Mouse (Mus musculus) CH12.LX (cell line): ENCODE data around the gene Ntm. TPM values are rescaled to one million over a fixed set of nuclear protein-coding genes. Genes with fewer than 3 reads are reported as not detected.

Experiments used
- DNase-seq: peaks from one replicate; pipeline ENCODE4 v3.0.0-alpha.2; 2013; ENCODE audit errors: extremely low read depth
- H3K27ac ChIP-seq: 2 replicates; pipeline ENCODE4 v1.5.1; 2012; ENCODE audit warnings: low read depth, mild to moderate bottlenecking, control low read depth, moderate library complexity; ENCODE audit not compliant: insufficient read depth
- H3K27me3 ChIP-seq: replicated peaks from 2 replicates; pipeline ENCODE3; 2012; ENCODE audit warnings: inconsistent platforms
- H3K36me3 ChIP-seq, 2 experiments: replicated peaks in 1 of 2; 2 replicates each; pipeline versions ENCODE3 to v1.6.1; 2012; ENCODE audit warnings: inconsistent platforms in 1 of 2, low read length in 1 of 2, mild to moderate bottlenecking in 1 of 2, mixed read lengths in 1 of 2, moderate library complexity in 1 of 2; ENCODE audit not compliant: control insufficient read depth in 1 of 2, insufficient read depth in 1 of 2
- H3K4me1 ChIP-seq, 2 experiments: 2 replicates each; pipeline ENCODE4 v1.6.1; 2012; ENCODE audit warnings: inconsistent platforms in 1 of 2, moderate library complexity in 1 of 2; ENCODE audit not compliant: insufficient read depth in 2 of 2, control insufficient read depth in 1 of 2
- H3K4me2 ChIP-seq: 2 replicates; pipeline ENCODE4 v1.6.1; 2012; ENCODE audit warnings: low read depth, mild to moderate bottlenecking, control low read depth; ENCODE audit not compliant: poor library complexity, insufficient read depth, severe bottlenecking
- H3K4me3 ChIP-seq, 3 experiments: fragments of 150-350 bp in 1 of 3; sonication (generic) in 1 of 3; replicated peaks in 1 of 3; 2 replicates each; pipeline versions ENCODE3 to v1.5.1; 2011 to 2012; ENCODE audit warnings: low read depth in 2 of 3, low read length in 2 of 3, mild to moderate bottlenecking in 2 of 3, moderate library complexity in 2 of 3, control low read depth in 1 of 3, improper control_type of control experiment in 1 of 3, inconsistent platforms in 1 of 3, mixed read lengths in 1 of 3; ENCODE audit not compliant: poor library complexity in 1 of 3
- H3K79me2 ChIP-seq: replicated peaks from 2 replicates; pipeline ENCODE4 v1.6.1; 2012; ENCODE audit warnings: mild to moderate bottlenecking, moderate library complexity; ENCODE audit not compliant: control insufficient read depth, poor library complexity, insufficient read depth, severe bottlenecking; ENCODE audit errors: extremely low read depth
- H3K9ac ChIP-seq: 2 replicates; pipeline ENCODE4 v1.6.1; 2012; ENCODE audit warnings: low read depth, mild to moderate bottlenecking, control low read depth, moderate library complexity; ENCODE audit not compliant: insufficient read depth
- H3K9me3 ChIP-seq: replicated peaks from 2 replicates; pipeline ENCODE3; 2012; ENCODE audit warnings: low read length, inconsistent platforms, mixed read lengths
- BHLHE40 ChIP-seq: IDR thresholded peaks from 2 replicates; pipeline ENCODE4 v1.6.1; 2011; ENCODE audit warnings: mild to moderate bottlenecking, low read depth, low read length, improper control_type of control experiment
- CHD2 ChIP-seq: IDR thresholded peaks from 2 replicates; pipeline ENCODE4 v1.6.1; 2011; ENCODE audit warnings: low read length, improper control_type of control experiment
- CTCF ChIP-seq, 2 experiments: IDR thresholded peaks in 1 of 2; conservative IDR thresholded peaks in 1 of 2; 2 replicates each; pipeline ENCODE4 v1.5.1; 2011 to 2012; ENCODE audit warnings: low read depth in 2 of 2, low read length in 2 of 2, improper control_type of control experiment in 1 of 2, inconsistent platforms in 1 of 2, mild to moderate bottlenecking in 1 of 2, moderate library complexity in 1 of 2
- ELF1 ChIP-seq: IDR thresholded peaks from 2 replicates; pipeline ENCODE4 v1.6.1; 2014; ENCODE audit warnings: low read depth, mild to moderate bottlenecking, inconsistent platforms, low read length, improper control_type of control experiment
- ETS1 ChIP-seq: conservative IDR thresholded peaks from 2 replicates; pipeline ENCODE4 v1.6.1; 2012; ENCODE audit warnings: low read depth, mild to moderate bottlenecking, inconsistent platforms, low read length, improper control_type of control experiment, moderate library complexity
- JUND ChIP-seq: conservative IDR thresholded peaks from 2 replicates; pipeline ENCODE4 v1.6.1; 2011; ENCODE audit warnings: low read depth, low read length, improper control_type of control experiment
- KAT2A ChIP-seq: IDR thresholded peaks from 2 replicates; pipeline ENCODE4 v1.6.1; 2012; ENCODE audit warnings: low read length, improper control_type of control experiment, inconsistent platforms; ENCODE audit not compliant: insufficient replicate concordance
- MAX ChIP-seq: IDR thresholded peaks from 2 replicates; pipeline ENCODE4 v1.6.1; 2011; ENCODE audit warnings: low read length, improper control_type of control experiment
- MEF2A ChIP-seq: IDR thresholded peaks from 2 replicates; pipeline ENCODE4 v1.6.1; 2014; ENCODE audit warnings: low read depth, mild to moderate bottlenecking, inconsistent platforms, low read length, improper control_type of control experiment, borderline replicate concordance
- MXI1 ChIP-seq: IDR thresholded peaks from 2 replicates; pipeline ENCODE4 v1.6.1; 2011; ENCODE audit warnings: mild to moderate bottlenecking, low read depth, low read length, improper control_type of control experiment
- MYC ChIP-seq: IDR thresholded peaks from 2 replicates; pipeline ENCODE4 v1.6.1; 2011; ENCODE audit warnings: low read depth, mild to moderate bottlenecking, improper control_type of control experiment, low read length
- NELFE ChIP-seq: IDR thresholded peaks from 2 replicates; pipeline ENCODE4 v1.6.1; 2011; ENCODE audit warnings: low read depth, low read length, improper control_type of control experiment
- PAX5 ChIP-seq: IDR thresholded peaks from 2 replicates; pipeline ENCODE4 v1.6.1; 2012; ENCODE audit warnings: low read length, inconsistent platforms, mixed read lengths
- POLR2A ChIP-seq: IDR thresholded peaks from 2 replicates; pipeline ENCODE4 v1.6.1; 2011; ENCODE audit warnings: low read depth, mild to moderate bottlenecking, improper control_type of control experiment, low read length
- POLR2AphosphoS2 ChIP-seq: IDR thresholded peaks from 2 replicates; pipeline ENCODE4 v1.6.1; 2011; ENCODE audit warnings: low read depth, low read length, improper control_type of control experiment
- RAD21 ChIP-seq: IDR thresholded peaks from 2 replicates; pipeline ENCODE4 v1.6.1; 2011; ENCODE audit warnings: low read depth, mild to moderate bottlenecking, low read length, improper control_type of control experiment, moderate library complexity
- RCOR1 ChIP-seq: conservative IDR thresholded peaks from 2 replicates; pipeline ENCODE4 v1.6.1; 2012; ENCODE audit warnings: low read depth, mild to moderate bottlenecking, inconsistent platforms, low read length, improper control_type of control experiment
- SIN3A ChIP-seq: IDR thresholded peaks from 2 replicates; pipeline ENCODE4 v1.6.1; 2012; ENCODE audit warnings: low read length, improper control_type of control experiment, inconsistent platforms
- SMC3 ChIP-seq: IDR thresholded peaks from 2 replicates; pipeline ENCODE4 v1.6.1; 2011; ENCODE audit warnings: low read depth, low read length, improper control_type of control experiment
- TBP ChIP-seq: conservative IDR thresholded peaks from 2 replicates; pipeline ENCODE4 v1.6.1; 2011; ENCODE audit warnings: low read depth, low read length, improper control_type of control experiment
- TCF12 ChIP-seq: IDR thresholded peaks from 2 replicates; pipeline ENCODE4 v1.6.1; 2014; ENCODE audit warnings: low read depth, mild to moderate bottlenecking, inconsistent platforms, low read length, improper control_type of control experiment
- UBTF ChIP-seq: IDR thresholded peaks from 2 replicates; pipeline ENCODE4 v1.6.1; 2012; ENCODE audit warnings: low read depth, mild to moderate bottlenecking, inconsistent platforms, low read length, improper control_type of control experiment, moderate library complexity
- ZC3H11A ChIP-seq: IDR thresholded peaks from 2 replicates; pipeline ENCODE4 v1.6.1; 2012; ENCODE audit warnings: low read depth, mild to moderate bottlenecking, inconsistent platforms, low read length, improper control_type of control experiment
- ZKSCAN1 ChIP-seq: IDR thresholded peaks from 2 replicates; pipeline ENCODE4 v1.6.1; 2012; ENCODE audit warnings: low read depth, inconsistent platforms, low read length, improper control_type of control experiment, borderline replicate concordance
- dilution Hi-C: fragments of 300-500 bp; cut with MboI; formaldehyde crosslinking; loops from 2 replicates; pipeline ENCODE4 v1.14.3; 2020; ENCODE audit warnings: low sequenced_read_pairs; ENCODE audit not compliant: extremely low pct_unique_long_range_greater_than_20kb, extremely low pct_ligation_motif_present
- in situ Hi-C: fragments of 300-500 bp; cut with MboI; formaldehyde crosslinking; loops from 3 replicates; pipeline ENCODE4 v1.14.3; 2019; ENCODE audit warnings: low sequenced_read_pairs, low pct_ligation_motif_present, low pct_unique_long_range_greater_than_20kb, mixed read lengths
- polyA plus RNA-seq: library from polyadenylated mRNA; unstranded; fragments of >175 nt; gene quantifications from 2 replicates; pipeline ENCODE4 v1.2.1, GENCODE M21; 2012; ENCODE audit warnings: low read depth; ENCODE audit not compliant: insufficient read length
- total RNA-seq, 2 experiments: library from RNA; depleted of rRNA; stranded (reverse); fragments of 300-350 nt in 1 of 2; fragments of >200 nt in 1 of 2; gene quantifications; 2 replicates each; pipeline ENCODE4 v1.2.3; 2012 to 2014

The Ntm gene
- total and polyA plus RNA-seq, 3 experiments = not detected

DNA sequence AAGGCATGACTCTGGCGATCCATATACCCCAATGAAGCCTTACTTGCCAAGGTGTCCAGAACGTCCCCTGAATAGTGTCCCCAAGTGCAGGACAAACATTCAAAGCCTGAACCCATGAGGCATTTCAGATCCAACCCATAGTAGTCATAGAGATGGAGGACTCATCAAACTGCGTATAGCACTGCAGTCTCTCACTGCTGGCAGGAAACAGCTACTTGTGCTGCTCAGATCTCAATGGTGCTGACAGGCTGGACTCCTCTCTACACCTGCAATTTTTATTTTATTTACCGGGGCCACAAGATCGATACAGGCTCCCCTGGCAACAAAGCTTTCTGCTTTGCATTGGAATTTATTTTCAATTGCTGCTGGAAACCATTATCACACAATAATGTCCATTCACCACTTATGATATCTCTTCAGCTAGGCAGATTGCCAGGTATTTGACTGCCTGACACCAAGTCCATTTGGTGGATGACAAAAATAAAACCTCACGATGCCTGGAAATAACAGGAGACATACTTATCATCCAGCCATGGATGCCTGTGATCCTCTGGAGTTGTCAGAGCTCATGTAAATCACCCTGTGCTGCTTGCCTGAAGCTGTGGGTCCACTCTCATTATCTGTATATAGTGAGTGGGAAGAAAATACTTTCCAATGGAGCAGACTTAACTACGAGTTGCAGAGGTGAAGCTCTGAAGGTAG, 674.8 kb downstream of the Ntm start:
- no peaks in the 10 kb centered on the region for H3K4me1 ChIP-seq
- H3K4me3 ChIP-seq = no peak overlapping the region
- no peaks in the 10 kb centered on the region for H3K79me2 ChIP-seq
- no peak overlapping the region for H3K9ac ChIP-seq
- DNase-seq = no peak
- no peaks in the 10 kb centered on the region for H3K36me3 ChIP-seq
- dilution Hi-C loops (no loop called here), in situ Hi-C loops (no loop called here)
- no peaks in the 10 kb centered on the region for H3K27me3 ChIP-seq
- no peak overlapping the region for H3K4me2 ChIP-seq
- TF ChIP-seq RCOR1 (no peak), POLR2AphosphoS2 (no peak), MYC (no peak), UBTF (no peak), ETS1 (no peak)
- H3K27ac ChIP-seq = no peak overlapping the region
- peaks cover 64% of the 10 kb centered on the region for H3K9me3 ChIP-seq

DNA sequence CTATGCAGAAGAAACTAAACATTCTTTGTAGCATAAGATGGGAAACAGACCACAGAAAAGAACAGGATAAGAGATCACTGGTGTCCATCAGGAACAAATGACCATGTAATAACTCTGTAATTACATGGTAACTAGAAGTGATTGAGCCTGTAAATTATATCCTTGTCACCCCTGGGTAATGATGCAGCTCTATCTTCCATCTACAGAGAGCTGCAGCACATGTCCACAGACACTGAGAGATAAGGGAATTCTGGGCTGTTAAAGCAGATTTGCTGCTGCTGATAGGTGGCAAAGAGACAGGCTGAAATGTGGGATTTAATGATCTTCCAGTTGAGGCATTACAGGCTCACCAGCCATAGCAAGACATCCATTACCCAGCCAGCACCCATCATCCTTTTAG, 677.8 kb downstream of the Ntm start:
- H3K36me3 ChIP-seq = no peaks in the 10 kb centered on the region
- in situ Hi-C loops (no loop called here), dilution Hi-C loops (no loop called here)
- peaks cover 64% of the 10 kb centered on the region for H3K9me3 ChIP-seq
- H3K27me3 ChIP-seq = no peaks in the 10 kb centered on the region
- H3K27ac ChIP-seq = no peak overlapping the region
- TF ChIP-seq PAX5 = no peak
- TF ChIP-seq TCF12 = no peak
- TF ChIP-seq ZC3H11A = no peak
- DNase-seq = no peak
- H3K9ac ChIP-seq = no peak overlapping the region
- no peaks in the 10 kb centered on the region for H3K79me2 ChIP-seq
- no peaks in the 10 kb centered on the region for H3K4me1 ChIP-seq
- no peak overlapping the region for H3K4me3 ChIP-seq
- no peak overlapping the region for H3K4me2 ChIP-seq

GRCm38 (mm10) chr9:29272861-29273260, 690.1 kb downstream of the Ntm start:
- TF ChIP-seq ZKSCAN1 (no peak), MXI1 (no peak), POLR2A (no peak), CHD2 (no peak), KAT2A (no peak), ELF1 (no peak), RAD21 (no peak), UBTF (no peak), NELFE (no peak), SMC3 (no peak), CTCF (conservative IDR thresholded peaks at IDR 0.05 in 1 of 2, IDR thresholded peaks at IDR 0.05 in 1 of 2; ENCODE audit: low read depth in 2 of 2, low read length in 2 of 2) (no peak), TBP (no peak), JUND (no peak), MEF2A (no peak), BHLHE40 (no peak), SIN3A (no peak), RCOR1 (no peak), MAX (no peak)
- no peak for DNase-seq
- in situ Hi-C loops = no loop called here
- H3K36me3 ChIP-seq = no peaks in the 10 kb centered on the region
- dilution Hi-C loops = no loop called here
- H3K27me3 ChIP-seq = no peaks in the 10 kb centered on the region
- H3K9ac ChIP-seq = no peak overlapping the region
- H3K27ac ChIP-seq = no peak overlapping the region
- no peaks in the 10 kb centered on the region for H3K4me1 ChIP-seq
- no peaks in the 10 kb centered on the region for H3K79me2 ChIP-seq
- H3K4me2 ChIP-seq = no peak overlapping the region
- peaks cover 62% of the 10 kb centered on the region for H3K9me3 ChIP-seq
- no peak overlapping the region for H3K4me3 ChIP-seq
